Comparison of ENCODE assay signal across 22 mouse cellular contexts in the genomic region with DNA sequence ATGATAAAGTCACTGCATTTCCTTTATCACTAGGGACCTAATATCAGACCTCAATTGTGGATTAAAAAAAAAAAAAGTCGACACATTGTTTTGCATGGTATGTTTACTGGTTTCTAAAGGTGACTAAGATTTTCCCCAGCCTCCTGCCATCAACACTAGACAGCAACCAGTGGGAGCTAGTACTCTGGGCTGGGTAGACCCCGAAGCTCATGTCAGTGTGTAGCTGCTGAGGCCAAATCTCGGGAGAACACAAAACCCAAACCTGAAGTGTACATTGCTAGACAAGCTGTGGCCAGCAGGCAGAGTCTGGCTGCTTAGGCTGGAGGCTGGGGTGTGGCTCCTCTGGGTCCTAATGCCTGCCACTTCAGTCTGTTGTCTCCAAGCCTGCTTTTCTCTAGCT. TPM values are rescaled to one million over a fixed set of nuclear protein-coding genes. Genes with fewer than 3 reads are reported as not detected.
DNase-seq lines count a peak whose midpoint lies in the region; ATAC-seq lines count a peak whose summit lies in the region.
"Not testable (repeated sequence)": the region's sequence is repeated elsewhere in the genome, so short reads cannot be mapped to it uniquely, and the experiment has no call there.
"Had no signal": no experiment of that assay in that cellular context is flagged by ENCODE, and none has a peak within 500 bp of the region (broad histone marks: within the 10 kb centered on the region; RNA-seq: fewer than 3 reads in every experiment).

No protein-coding gene starts in this region.

- DNase-seq in 416B (ENCODE audit: low read depth) (peak; percentile 46), MN1 (ENCODE audit: low spot score) (peak; percentile 32)
- DNase-seq in forelimb bud, embryonic 11.5 days (ENCODE audit: low read depth, low spot score), result peak; percentile 16
- DNase-seq in midbrain, embryonic 11.5 days (ENCODE audit: low spot score, missing footprints), result not testable (repeated sequence)

- not testable (repeated sequence) for H3K27ac ChIP-seq in lung, embryonic 16.5 days (ENCODE audit: low read length); midbrain, embryonic 11.5 days (ENCODE audit: low read depth, low read length)

- not testable (repeated sequence) for H3K9ac ChIP-seq in lung, embryonic 16.5 days (ENCODE audit: low read length); midbrain, embryonic 11.5 days (ENCODE audit: low read length)

- not testable (repeated sequence) for H3K4me2 ChIP-seq in lung, embryonic 16.5 days (ENCODE audit: low read depth, low read length); midbrain, embryonic 11.5 days

- not testable (repeated sequence) for H3K27me3 ChIP-seq in lung, embryonic 16.5 days (ENCODE audit: control insufficient read depth, insufficient read depth, low read depth, low read length); midbrain, embryonic 11.5 days (ENCODE audit: control insufficient read depth, insufficient read depth, low read length)

- 18% methylated on average over 3 of the region's 3 CpGs for WGBS in lung, embryonic 16.5 days
- 31% methylated on average over 3 of the region's 3 CpGs for WGBS in midbrain, embryonic 11.5 days

- not testable (repeated sequence) for H3K36me3 ChIP-seq in lung, embryonic 16.5 days (ENCODE audit: control insufficient read depth, insufficient read depth, low read length); midbrain, embryonic 11.5 days (ENCODE audit: control insufficient read depth, insufficient read depth, low read length)

- not testable (repeated sequence) for H3K4me1 ChIP-seq in lung, embryonic 16.5 days (replicated peaks; ENCODE audit: control insufficient read depth, insufficient read depth, low read length); midbrain, embryonic 11.5 days (ENCODE audit: control insufficient read depth, insufficient read depth, low read length)

- not testable (repeated sequence) for H3K9me3 ChIP-seq in lung, embryonic 16.5 days (ENCODE audit: control insufficient read depth, low read length); midbrain, embryonic 11.5 days (ENCODE audit: control insufficient read depth, low read length)

- not testable (repeated sequence) for H3K4me3 ChIP-seq in lung, embryonic 16.5 days (ENCODE audit: low read length); midbrain, embryonic 11.5 days (ENCODE audit: low read depth, low read length)

- peak; percentile 49 for ATAC-seq in activated CD4-positive, CD25-positive, alpha-beta regulatory T cell, adult 4 months
- peak; percentile 60 to 71 for ATAC-seq in hematopoietic stem cell, adult 5-6 weeks (replicated peaks in 1 of 2; ENCODE audit: insufficient read depth in 1 of 2, low FRiP score in 2 of 2, low TSS enrichment in 1 of 2, low read depth in 1 of 2, poor library complexity in 2 of 2, severe bottlenecking in 2 of 2)
- peak; percentile 31; the same call in 1 of the 2 replicates for ATAC-seq in lung, embryonic 16.5 days (ENCODE audit: low read depth)
- ATAC-seq in midbrain, embryonic 11.5 days (ENCODE audit: low FRiP score), result 0 out of 2 replicates have a peak, but pooled peaks have one; percentile 38

RNA-seq across cellular contexts. Expression of a gene that starts 9.6 kb away (rescaled TPM):
- polyA plus RNA-seq in activated CD4-positive, CD25-positive, alpha-beta regulatory T cell, adult 4 months (2017; shearing (Covaris generic)), result not detected
- not detected in 2 replicates for total RNA-seq in hematopoietic stem cell, adult 5-6 weeks (2017)
- not detected in 2 replicates for polyA plus RNA-seq in lung, embryonic 16.5 days (2015; fragmentation: Nextera tagmentation; extraction: Ambion mirVana)
- 0.19 TPM in 1 of 2 replicates, not detected in the other for polyA plus RNA-seq in midbrain, embryonic 11.5 days (2014; fragmentation: Nextera tagmentation; extraction: Ambion mirVana)
- total RNA-seq: adrenal gland, postnatal 14 days; G1E; gastrocnemius, adult 2 months; hindbrain, postnatal 0 days; layer of hippocampus, adult 18-20 months; layer of hippocampus, postnatal 25 days; left cerebral cortex, postnatal 10 days had no signal
- polyA plus RNA-seq: brain, embryonic 14.5 days; G1E; gonadal fat pad, adult 2 months; heart, embryonic 12.5 days; hindbrain, embryonic 10.5 days; limb, embryonic 13.5 days; liver, embryonic 13.5 days; neural tube, embryonic 13.5 days had no signal

RNA-seq across cellular contexts. Expression of a gene that starts 45.4 kb away (rescaled TPM):
- not detected for polyA plus RNA-seq in activated CD4-positive, CD25-positive, alpha-beta regulatory T cell, adult 4 months (2017; shearing (Covaris generic))
- 0.05 and 0.13 TPM in 2 replicates for total RNA-seq in hematopoietic stem cell, adult 5-6 weeks (2017)
- polyA plus RNA-seq in lung, embryonic 16.5 days (2015; fragmentation: Nextera tagmentation; extraction: Ambion mirVana), result not detected in 2 replicates
- polyA plus RNA-seq in midbrain, embryonic 11.5 days (2014; fragmentation: Nextera tagmentation; extraction: Ambion mirVana), result 0.08 TPM in 2 replicates
- total RNA-seq: G1E had no signal
- polyA plus RNA-seq: G1E; gonadal fat pad, adult 2 months; heart, embryonic 12.5 days; hindbrain, postnatal 0 days; liver, embryonic 13.5 days; midbrain, embryonic 10.5 days had no signal

RNA-seq across cellular contexts. Expression of a gene that starts 53.5 kb away (rescaled TPM):
- polyA plus RNA-seq in activated CD4-positive, CD25-positive, alpha-beta regulatory T cell, adult 4 months (2017; shearing (Covaris generic)), result 10 to 100 TPM in 1 of 2 experiments, 1 to 10 TPM in 1; 6.3 to 10.3 TPM
- total RNA-seq in hematopoietic stem cell, adult 5-6 weeks (2017), result 26.6 and 58.0 TPM in 2 replicates
- polyA plus RNA-seq in lung, embryonic 16.5 days (2015; fragmentation: Nextera tagmentation; extraction: Ambion mirVana), result 42.8 and 44.5 TPM in 2 replicates
- 56.7 and 59.0 TPM in 2 replicates for polyA plus RNA-seq in midbrain, embryonic 11.5 days (2014; fragmentation: Nextera tagmentation; extraction: Ambion mirVana)
